Mouse (Mus musculus) heart, adult 8-10 months (tissue): ENCODE measurements at regions not wholly inside any gene's neighbourhood (a gene's known extent, or its start where the extent isn't known, plus 50 kb on each side); places are given as distances from the start of the nearest gene placed in this dataset.

Source experiments
- DNase-seq: peaks from one replicate; pipeline ENCODE4 v3.0.0; 2022; ENCODE audit warnings: low spot score

DNA sequence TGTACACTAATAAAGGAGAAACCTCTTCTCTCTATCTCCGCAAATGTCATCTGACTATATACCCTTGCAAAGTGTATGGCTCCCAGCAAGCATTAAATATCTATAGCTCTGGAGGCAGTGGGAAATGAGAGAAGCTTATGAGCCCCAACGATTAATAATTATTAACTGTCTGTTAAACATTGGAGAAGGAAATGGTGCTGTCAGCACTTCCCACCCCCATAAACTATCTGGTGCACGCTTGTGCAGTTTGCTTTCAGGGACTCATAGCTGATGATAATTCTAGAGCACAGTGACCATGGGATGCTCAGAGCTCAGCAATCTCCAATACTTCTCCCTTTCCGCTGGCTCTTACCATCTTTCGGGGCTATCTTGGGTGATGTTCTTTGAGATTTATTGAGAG lies 541.2 kb downstream of the Grxcr1 start:
- DNase-seq: no peak

DNA sequence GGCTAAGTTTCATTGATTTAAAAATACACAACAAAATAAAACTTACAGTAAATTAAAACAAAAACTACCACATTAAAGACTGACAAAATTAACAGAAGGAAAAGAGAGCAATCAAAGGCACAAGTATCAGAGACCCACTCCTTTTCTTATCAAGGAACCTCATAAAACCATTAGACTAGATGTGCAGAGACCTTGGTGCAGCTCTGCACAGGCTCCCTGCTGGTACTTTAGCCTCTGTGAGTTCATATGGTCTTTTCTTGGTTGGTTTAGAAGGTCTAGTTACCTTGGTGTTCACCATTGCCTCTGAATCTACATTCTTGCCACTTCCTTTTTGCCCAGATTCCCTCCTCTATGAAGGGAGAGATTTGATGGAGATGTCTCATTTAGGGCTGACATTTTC lies 544.2 kb downstream of the Grxcr1 start:
- no peak for DNase-seq

DNA sequence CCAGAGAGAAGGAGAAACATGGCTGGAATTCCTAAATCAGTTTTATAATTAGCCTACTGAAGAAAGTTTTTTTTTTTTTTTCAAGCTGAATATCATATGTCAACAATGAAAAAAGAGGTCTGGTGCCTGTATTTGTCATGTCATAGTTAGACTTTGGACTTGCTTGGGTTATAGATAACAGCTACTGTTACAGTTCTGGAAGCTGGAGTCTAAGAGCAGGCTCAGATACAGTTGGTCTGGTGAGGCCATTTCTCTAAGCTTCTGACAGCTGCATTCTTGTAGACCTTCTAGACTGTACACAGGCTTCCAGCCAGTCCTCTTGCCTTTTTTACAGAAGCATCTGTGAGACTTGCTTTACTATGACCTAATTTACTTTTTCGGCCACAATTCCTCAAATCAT lies 546.9 kb downstream of the Grxcr1 start:
- DNase-seq: no peak

DNA sequence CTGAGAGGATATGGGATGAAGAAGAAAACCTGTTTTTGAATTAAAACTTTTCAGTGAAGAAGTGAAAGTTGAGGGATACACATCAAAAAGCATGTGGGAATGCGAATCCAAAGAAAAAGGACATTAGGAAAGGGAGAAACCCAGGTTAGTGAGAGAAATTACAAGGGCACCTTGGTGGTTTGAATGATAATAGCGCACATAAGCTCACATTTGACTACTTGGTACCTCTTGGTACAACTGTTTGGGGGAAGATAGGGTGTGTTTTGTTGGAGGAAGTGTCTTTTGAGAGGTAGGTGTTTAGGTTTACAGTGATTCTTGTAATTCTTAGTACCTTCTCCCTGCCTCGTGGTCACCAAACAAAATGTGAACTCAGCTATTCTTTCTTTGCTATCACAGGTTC lies 560.8 kb downstream of the Grxcr1 start:
- no peak for DNase-seq

DNA sequence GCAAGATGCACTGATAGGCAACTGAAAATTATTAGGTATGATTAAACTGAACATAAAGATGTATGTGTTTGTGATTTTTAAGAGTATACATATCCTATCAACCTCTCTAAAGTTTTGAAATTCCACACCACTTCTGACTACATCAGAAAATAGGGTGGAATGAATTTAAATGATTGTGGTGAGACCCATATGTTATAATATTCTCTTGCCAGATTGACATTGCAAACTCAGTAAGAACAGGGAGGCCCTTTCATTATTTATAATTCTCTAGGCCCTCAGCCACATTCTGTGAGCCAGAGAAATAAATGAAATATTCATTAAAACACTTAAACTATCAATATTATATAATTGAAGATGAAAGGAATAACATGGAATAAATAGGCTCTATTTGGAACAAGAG lies 586.8 kb downstream of the Grxcr1 start:
- DNase-seq: no peak

DNA sequence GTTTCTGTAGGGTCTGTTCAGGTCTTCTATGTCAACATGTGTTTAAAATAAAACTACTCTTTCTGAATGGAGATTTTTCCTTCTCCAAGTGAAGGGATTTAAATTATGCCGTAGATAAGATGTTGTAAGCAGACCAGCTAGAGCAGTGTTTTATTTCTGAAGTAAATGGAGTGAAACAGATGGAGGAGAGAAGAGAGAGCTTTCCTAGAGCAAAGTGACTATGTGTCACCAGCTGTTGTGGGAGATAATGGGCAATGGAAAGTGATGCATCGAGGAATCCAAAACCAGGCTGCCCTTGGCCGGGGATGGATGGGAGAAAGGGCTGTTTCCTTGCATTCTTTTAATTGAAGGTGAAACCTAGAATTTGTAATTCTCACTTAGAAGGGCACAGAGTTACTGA lies 603.8 kb downstream of the Grxcr1 start:
- DNase-seq: no peak

DNA sequence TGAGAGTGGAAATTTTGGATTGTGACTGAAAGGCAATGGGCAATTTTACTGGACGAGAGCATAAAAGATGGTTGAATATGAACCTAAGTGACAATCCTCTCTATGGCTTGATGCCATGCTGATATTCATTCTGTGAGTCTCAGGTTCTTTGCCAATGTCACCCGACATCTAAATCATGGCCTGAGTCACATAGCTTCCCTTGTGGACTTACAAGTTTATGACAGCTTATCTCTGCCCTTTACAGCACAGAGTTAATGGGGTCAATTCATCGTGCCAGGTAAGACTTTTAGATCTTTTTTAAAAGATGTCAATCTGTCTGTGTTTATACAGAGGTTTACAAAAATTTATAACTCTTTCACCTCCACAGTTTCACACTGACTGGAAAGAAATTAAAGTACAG lies 641.2 kb downstream of the Grxcr1 start:
- DNase-seq: no peak

DNA sequence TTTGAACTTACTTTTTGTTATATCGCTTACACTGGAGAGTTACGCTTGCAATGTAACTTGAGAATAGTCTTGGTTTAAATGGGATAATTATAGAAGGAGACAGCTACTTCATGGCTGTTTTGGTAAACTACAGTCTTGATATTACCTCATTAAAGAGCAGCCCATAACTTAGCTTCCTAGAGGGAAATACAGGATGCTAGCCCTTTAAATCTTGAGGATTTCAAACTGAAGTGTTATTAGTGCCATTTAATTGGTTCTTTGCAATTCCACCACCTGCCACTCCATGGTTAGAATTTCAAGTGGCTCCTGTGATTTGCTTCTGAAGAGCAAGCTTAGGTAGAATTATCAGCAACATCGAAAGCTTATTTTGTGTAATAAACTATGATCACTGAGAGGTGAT lies 640.1 kb downstream of the Kctd8 start:
- DNase-seq: no peak

DNA sequence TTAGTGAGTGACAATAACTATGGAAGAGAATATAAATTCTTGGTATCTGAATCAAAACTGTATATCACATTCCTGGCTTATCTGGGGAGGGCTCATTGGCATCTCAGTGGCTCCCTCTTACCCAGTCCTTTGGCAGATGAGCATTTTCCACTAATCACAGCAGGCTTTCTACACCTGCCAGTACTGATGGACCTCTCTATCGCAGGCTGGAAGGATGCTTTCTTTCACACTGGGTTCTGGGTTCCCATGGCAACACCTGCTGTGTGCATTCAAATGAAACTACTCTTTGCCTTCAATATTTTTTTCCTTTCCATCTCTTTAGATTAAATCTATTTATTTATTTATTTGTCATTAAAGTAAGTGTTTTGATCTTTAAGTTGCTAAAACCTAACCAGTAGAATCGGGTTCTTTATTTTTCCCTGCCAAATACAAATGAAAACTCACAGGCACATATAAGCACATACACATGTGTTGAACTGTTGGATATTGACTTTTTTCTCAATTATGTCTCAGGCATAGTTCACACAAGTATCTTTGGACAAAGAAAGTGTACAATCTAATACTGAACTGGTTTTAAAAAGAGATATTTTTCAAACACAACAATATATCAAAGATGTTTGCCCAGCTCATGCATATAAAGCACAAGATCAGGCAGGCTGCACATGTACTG lies 635.9 kb downstream of the Kctd8 start:
- DNase-seq: no peak

DNA sequence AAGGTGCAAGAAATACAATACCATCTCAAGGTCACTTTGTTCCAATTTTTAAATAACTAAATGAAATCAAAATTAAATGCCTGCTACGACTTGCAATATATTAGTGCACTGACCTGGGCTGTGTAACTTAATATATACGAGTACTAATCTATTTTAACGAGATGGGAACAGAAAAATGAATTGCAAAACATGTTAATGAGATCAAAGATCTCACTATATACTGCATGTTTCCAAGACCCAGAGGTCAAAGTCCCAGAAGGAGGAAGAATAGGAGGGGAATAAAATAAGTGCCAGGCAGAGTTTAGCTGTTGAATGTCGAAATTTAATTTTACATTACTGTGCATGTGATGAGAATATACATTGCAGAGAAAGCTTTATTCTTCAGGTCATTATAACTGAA lies 614.7 kb downstream of the Kctd8 start:
- DNase-seq: no peak

DNA sequence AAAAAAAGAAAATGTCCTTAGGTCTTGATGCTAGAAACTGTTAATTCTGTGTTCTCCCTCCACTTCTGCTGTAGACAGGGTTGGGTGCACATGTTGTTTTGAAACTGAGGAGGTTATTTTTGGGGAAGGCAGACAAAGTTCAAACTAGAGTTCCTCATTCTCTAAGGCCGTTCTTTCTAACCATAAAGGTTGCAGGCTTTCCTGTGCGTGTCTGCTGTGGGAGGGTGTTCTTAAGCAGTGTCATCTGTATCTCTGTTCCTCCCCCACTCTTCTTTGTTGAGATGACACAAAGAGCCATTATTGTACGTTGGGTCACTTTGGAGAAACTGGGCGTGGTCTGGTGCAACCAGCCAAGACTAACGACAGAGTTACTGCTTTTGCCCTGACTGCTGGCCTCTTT lies 606.3 kb downstream of the Kctd8 start:
- peak; percentile 0 for DNase-seq

DNA sequence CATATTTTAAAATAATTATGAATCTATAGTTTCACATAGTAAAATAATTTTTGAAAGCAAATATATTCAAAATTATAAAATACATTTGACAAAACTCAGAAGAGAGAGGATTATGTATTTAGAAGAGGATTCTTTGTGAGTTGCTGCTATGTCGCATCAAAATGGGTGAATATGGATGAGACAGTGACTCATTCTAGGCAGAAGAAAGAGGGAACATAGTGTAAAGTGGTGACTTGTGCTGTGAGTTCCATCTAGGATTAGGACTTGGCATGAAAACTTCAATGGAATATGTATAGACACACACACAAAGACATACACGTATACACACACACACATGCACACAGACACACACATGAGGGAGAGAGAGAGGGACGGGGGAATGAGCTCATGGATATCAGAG lies 591.0 kb downstream of the Kctd8 start:
- DNase-seq: no peak

DNA sequence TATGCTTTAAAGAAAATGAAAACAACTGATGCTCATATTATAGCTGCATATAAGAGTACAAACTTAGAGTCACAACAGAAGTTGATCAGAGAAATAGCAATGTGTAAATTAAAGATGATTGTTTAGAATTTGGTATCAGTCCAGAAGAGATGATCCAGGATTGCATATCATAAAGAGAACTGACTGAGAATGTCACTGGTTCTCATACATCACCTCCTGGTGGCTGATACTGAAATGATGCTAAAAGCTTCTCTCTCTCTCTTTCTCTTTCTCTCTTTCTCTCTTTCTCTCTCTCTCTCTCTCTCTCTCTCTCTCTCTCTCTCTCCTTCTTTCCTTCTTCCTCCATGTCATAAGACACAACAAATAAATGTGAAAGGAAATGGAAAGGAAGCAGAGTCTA lies 588.5 kb downstream of the Kctd8 start:
- no peak for DNase-seq
